Mouse (Mus musculus) bone marrow macrophage, adult 2 months (primary cell): ENCODE measurements around the gene Ttc9c.

Source experiments
- CTCF ChIP-seq: IDR thresholded peaks from 2 replicates; pipeline ENCODE4 v1.5.1; 2012; ENCODE audit warnings: low read depth, mild to moderate bottlenecking, low read length, moderate library complexity
- POLR2A ChIP-seq: IDR thresholded peaks from 2 replicates; pipeline ENCODE4 v1.6.1; 2012; ENCODE audit warnings: mild to moderate bottlenecking, low read depth, low read length, borderline replicate concordance

DNA sequence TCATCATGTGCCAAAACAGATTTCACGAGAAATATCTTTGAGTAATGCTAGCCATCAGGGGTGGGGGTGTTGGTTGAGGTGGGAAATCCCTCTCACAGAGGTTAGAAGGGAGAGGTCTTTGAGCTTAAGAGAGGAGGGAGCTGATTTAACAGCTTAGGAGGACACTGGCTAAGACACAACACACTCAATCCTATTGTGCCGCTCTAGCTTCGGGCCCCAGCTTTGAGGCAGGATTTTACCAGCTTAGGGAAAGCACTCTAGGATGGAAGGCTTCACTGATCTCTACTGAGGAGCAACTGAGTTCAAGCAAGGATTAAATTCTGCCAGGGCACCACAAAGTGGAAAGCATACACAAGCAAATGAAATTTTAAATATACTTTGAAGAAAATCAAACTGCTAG lies 2.1 kb downstream of the Ttc9c start:
- TF ChIP-seq CTCF: no peak
- TF ChIP-seq POLR2A: no peak
